Mouse (Mus musculus) frontal cortex, adult (tissue): ENCODE measurements at regions not wholly inside any gene's neighbourhood (a gene's known extent, or its start where the extent isn't known, plus 50 kb on each side); places are given as distances from the start of the nearest gene placed in this dataset.
"Not testable (repeated sequence)": the region's sequence is repeated elsewhere in the genome, so short reads cannot be mapped to it uniquely, and the experiment has no call there.

Experiments used
- ATAC-seq: cut with Nextera tagmentation; 2 replicates; pipeline ENCODE4 v1.9.2; 2017; ENCODE audit warnings: mild to moderate bottlenecking, moderate library complexity, mixed read lengths; ENCODE audit not compliant: low TSS enrichment

- no peak for ATAC-seq
Observed at GRCm38 (mm10) chr15:42073486-42073885, 1939.3 kb downstream of the 9330182O14Rik start.

GRCm38 (mm10) chr15:42082436-42082835 is 1948.3 kb downstream of the 9330182O14Rik start:
- ATAC-seq, result no peak

- peak; percentile 80 for ATAC-seq
Observed at GRCm38 (mm10) chr15:42100730-42101129, 1966.6 kb downstream of the 9330182O14Rik start.

DNA sequence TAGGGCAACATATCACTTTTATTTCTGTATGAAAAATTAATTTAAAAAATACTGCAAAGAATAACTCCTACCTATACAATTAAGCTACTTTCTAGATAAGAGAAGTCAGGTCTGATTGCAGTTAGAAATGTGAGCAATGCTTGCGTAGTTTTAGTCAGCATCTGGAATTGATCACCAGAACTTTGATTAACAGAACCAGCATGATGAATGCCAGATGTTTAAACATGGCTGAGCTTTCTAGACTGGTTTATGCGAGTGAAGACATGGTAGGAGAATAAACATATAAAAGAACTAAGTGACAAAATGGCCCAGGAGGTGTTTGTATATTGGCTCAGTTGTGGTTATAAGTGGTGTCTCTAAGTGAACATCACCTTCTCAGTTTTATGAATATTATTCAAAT is 1970.7 kb downstream of the 9330182O14Rik start:
- ATAC-seq, result no peak

DNA sequence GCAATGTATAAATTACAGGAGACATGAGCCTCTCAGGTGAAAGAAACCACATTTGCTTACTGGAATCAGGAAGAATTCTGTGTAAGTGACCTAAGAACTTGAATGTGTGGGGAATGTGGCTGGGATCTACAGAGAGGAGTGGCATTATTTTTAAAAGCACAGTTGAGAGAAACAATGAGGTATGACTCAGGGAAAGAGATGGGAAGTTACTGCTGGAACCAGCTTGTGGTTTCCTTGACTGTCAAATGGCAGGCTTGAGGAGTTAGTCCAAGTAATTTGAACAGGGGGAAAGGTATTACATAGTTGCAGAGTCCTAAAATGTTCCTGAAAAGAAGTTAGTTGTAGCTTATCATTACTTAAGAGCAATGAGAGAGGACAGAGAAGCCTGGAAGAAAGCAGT is 1972.9 kb downstream of the 9330182O14Rik start:
- no peak for ATAC-seq

GRCm38 (mm10) chr15:42111811-42112210 is 1977.6 kb downstream of the 9330182O14Rik start:
- ATAC-seq, result no peak

- no peak for ATAC-seq
Observed at GRCm38 (mm10) chr15:42127471-42127870, 1993.3 kb downstream of the 9330182O14Rik start.

DNA sequence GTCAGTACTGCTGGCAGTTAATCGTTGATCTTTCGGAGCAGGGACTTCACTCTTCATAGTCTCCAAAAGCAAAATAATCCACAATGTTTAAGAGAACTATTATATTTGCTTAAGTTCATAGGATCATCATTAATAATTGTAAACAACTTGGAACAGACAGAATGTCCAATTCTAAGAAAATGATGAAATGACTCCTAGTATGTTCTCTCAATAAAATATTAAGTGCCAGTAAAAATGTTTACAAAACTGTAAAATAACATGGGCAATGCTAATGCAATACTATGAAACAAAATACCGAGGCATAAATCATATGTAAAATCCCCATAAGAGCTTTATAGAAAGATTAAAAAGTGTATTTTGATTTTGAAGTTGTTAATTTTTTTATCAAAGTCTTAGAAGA is 1994.8 kb downstream of the 9330182O14Rik start:
- ATAC-seq, result no peak

DNA sequence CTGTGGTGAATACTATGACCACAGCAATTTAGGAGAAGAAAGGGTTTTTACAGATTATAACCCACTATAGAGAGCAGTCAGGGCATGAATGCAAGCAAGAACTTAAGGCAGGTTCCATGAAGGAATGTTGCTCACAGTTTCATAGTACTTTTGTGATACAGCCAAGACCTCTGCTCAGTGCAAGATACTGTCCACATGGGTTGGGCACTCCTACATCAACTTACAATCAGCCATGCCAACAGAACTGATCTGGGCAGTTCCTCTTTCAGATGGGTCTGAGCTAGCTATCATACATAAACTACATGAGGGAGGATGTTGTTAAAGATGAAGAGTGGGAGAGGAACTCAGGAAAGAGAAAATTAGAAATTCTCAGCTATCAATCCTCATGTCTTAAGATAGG is 2032.4 kb downstream of the 9330182O14Rik start:
- ATAC-seq, result no peak

GRCm38 (mm10) chr15:42177766-42178165 is 2043.6 kb downstream of the 9330182O14Rik start:
- not testable (repeated sequence) for ATAC-seq

DNA sequence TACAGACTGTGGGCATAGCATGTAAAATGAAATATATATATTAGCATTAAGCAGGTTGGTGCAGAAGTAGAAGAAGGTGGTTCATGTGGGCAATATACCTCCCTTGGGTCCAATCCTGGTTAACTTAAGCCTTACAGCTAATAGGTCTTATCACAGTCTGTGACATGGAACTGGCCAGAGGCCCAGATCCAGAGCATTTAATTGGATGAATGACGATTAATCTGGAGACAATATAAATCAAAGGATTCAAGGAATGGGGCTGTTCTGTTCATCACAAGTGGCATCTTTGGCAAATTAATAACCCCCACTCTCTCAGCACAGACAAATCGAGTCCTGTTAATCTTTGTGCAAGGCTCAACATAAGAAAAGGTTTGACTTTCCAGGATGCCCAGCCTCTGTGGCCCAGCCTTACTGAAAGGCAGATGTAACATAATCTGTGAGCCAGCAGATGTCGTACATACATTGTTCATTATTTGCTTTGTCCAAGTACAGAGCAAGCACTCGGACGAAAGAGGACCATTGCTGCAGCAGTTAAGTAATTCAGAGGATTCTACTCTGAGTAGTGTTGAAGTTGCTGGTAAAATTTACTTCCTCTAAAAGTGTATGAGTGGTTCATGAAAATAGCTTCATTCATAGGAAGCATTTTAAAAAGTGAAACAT is 2073.2 kb downstream of the 9330182O14Rik start:
- ATAC-seq, result peak; percentile 67

- no peak for ATAC-seq
Observed at GRCm38 (mm10) chr15:42219496-42219895, 2085.3 kb downstream of the 9330182O14Rik start.

- ATAC-seq, result no peak
Observed at GRCm38 (mm10) chr15:42220005-42220404, 2085.8 kb downstream of the 9330182O14Rik start.

DNA sequence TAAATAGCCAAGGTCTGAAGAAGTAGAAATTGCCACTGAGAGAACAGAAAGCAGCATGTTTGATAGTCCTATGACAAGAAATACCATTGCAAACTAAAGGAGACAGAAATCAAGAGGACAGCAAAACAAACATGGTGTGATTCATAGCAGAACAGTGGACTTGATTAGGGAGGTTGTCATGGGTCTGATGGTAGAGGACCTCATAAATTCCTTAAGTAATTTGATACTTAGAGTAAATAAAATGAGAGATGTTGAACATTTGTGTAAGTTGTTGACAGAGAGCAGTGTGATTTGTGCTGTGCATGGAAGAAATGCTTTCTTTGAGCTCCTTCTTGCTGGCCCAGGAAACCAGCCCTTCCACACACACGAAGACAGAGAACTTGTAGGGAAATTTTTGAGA is 2090.8 kb downstream of the 9330182O14Rik start:
- no peak for ATAC-seq

DNA sequence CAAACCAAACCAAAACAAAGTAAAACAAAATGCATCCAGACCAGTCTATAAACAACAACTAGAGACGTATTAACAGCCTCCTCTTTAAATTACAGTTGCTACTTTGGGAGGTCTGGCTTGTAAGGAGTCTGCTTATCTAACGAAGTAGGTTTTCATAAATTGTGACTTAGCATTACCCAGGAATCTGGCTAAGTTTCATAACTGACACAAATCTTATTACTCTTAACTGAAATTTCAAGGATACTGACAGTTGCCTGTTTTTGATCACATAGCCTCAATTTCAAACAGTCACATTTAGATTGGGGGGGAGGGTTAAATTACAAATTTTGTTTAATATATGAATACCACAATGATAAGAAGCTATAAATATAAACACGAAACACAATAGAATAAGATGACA is 2097.5 kb downstream of the 9330182O14Rik start:
- no peak for ATAC-seq

GRCm38 (mm10) chr15:42246812-42247211 is 2112.6 kb downstream of the 9330182O14Rik start:
- ATAC-seq, result peak; percentile 100

DNA sequence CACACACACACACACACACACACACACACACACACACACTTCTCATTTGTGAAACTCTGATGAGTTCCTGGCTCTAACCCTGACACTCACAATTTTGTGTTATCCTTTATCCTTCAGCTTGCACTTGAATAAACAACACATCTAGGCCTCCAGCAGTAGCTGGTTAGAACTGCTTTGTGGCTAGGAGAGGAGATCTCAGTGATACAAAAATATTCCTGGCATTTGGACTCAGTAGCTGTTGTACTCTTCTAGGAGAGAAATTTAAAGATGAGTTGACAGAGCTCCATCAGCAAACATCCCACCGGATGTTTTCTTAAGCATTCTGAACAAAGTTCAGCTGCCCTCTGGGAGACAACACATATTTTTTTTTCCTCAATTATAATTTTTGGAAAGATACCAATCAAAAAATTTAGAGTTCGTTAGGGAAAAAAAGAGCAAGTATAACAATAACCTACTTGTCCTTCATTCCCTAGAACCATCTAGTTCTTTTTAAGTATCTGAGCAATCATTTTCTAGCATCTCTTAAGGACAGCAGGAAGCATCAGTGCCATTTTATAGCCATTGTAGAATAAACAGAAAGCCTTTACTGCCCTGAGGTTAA is 2118.7 kb downstream of the 9330182O14Rik start:
- peak; percentile 76; the same call in 1 of the 2 replicates for ATAC-seq

DNA sequence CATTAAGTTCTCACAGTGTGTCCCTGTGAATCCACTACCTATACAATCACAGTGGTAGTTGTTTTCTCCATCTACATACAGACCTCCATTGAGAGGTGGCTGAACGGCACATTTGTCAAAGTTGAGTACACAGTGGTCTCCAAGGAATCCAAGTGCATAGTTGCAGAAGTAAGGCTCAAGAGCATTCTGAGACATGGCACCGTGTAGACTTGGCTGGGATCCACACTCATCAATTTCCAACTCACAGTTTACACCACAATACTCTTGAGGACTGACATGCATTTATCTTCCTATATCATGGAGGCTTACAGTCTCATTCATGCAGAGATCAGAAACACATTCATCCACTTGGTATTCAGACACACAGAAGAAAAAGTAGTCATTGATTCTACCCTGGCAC is 2122.2 kb downstream of the 9330182O14Rik start:
- ATAC-seq, result no peak

GRCm38 (mm10) chr15:42275117-42275516 is 2141.0 kb downstream of the 9330182O14Rik start:
- ATAC-seq, result no peak

GRCm38 (mm10) chr15:42277247-42277646 is 2143.1 kb downstream of the 9330182O14Rik start:
- no peak for ATAC-seq

DNA sequence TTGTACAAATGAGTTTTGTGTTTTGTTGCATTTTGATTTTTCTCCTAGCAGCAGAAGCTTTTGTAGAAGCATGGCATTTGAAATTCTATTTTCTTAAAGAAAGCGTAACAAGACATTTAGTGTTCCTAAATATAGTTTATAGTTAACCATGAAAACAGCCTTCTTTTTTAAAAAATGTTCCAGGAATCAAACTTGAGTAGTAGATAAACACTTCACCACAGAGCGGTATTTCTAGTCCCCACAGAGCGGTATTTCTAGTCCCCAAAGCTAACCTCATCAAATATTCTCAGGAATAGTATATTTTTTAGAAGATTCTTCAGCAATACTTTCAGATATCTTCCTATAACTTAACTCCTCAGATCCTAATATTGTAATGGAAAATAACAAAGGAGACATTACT is 2146.6 kb downstream of the 9330182O14Rik start:
- no peak; the same call in 1 of the 2 replicates for ATAC-seq

- no peak for ATAC-seq
Observed at GRCm38 (mm10) chr15:42296406-42296805, 2162.2 kb downstream of the 9330182O14Rik start.

DNA sequence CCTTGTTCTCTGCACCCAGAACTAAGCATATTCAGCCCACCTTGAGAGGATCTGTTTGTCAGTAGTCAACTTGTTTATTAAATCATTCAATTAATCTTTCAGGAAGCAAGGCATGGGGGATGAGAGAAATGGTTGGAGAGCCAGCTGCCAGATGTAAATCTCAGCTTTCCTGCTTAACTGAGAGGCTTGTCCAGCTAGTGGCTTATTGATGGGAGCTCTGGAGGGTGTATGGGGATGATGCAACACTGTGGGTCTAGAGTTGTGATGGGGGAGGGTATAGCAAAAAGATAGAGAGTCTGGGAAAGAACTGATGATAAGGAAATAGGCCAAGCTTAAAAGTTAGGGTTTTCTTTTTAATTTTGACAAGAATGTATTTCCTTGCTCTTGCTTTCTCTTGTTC is 2163.3 kb downstream of the 9330182O14Rik start:
- no peak for ATAC-seq

- no peak for ATAC-seq
Observed at GRCm38 (mm10) chr15:42301956-42302355, 2167.8 kb downstream of the 9330182O14Rik start.
